Mouse (Mus musculus) G1E (cell line): ENCODE measurements around the gene Kcnab2. TPM values are rescaled to one million over a fixed set of nuclear protein-coding genes. Genes with fewer than 3 reads are reported as not detected.

Experiments
- ATAC-seq: 2 replicates; pipeline ENCODE4 v1.8.0; 2016; ENCODE audit warnings: mild to moderate bottlenecking; ENCODE audit not compliant: insufficient number of reproducible peaks, poor library complexity, low FRiP score, severe bottlenecking; ENCODE audit errors: extremely low read depth
- DNase-seq: peaks from one replicate; pipeline ENCODE4 v3.0.0; 2012; ENCODE audit warnings: low spot score
- H3K27me3 ChIP-seq: 2 replicates; pipeline ENCODE4 v1.6.1; 2012; ENCODE audit warnings: mild to moderate bottlenecking, low read length, inconsistent platforms; ENCODE audit not compliant: insufficient read depth
- H3K36me3 ChIP-seq: replicated peaks from 2 replicates; pipeline ENCODE3; 2012; ENCODE audit warnings: mild to moderate bottlenecking, inconsistent platforms
- H3K4me1 ChIP-seq: 2 replicates; pipeline ENCODE4 v1.6.1; 2012; ENCODE audit warnings: low read depth, low read length, inconsistent platforms, mixed read lengths; ENCODE audit not compliant: insufficient read depth
- H3K4me3 ChIP-seq: 2 replicates; pipeline ENCODE4 v1.5.1; 2012; ENCODE audit warnings: low read depth, mild to moderate bottlenecking, inconsistent platforms, low read length, moderate library complexity, mixed read lengths
- H3K9me3 ChIP-seq: replicated peaks from 2 replicates; pipeline ENCODE4 v1.6.1; 2012; ENCODE audit warnings: inconsistent platforms
- CTCF ChIP-seq: IDR thresholded peaks from 2 replicates; pipeline ENCODE4 v1.5.1; 2012; ENCODE audit warnings: low read depth, low read length, inconsistent platforms, mixed read lengths
- GATA1 ChIP-seq: IDR thresholded peaks from 2 replicates; pipeline ENCODE4 v1.6.1; 2012; ENCODE audit warnings: borderline replicate concordance, low read length, inconsistent platforms, mixed read lengths
- GATA2 ChIP-seq: IDR thresholded peaks from 2 replicates; pipeline ENCODE4 v1.6.1; 2012; ENCODE audit warnings: low read depth, low read length, inconsistent platforms, borderline replicate concordance
- POLR2AphosphoS5 ChIP-seq: IDR thresholded peaks from 2 replicates; pipeline ENCODE4 v1.6.1; 2012; ENCODE audit warnings: low read depth, low read length, inconsistent platforms; ENCODE audit not compliant: insufficient replicate concordance
- TAL1 ChIP-seq: conservative IDR thresholded peaks from 2 replicates; pipeline ENCODE4 v1.6.1; 2012; ENCODE audit warnings: low read depth, low read length, inconsistent platforms, mixed read lengths
- polyA plus RNA-seq: library from polyadenylated mRNA; stranded (reverse); fragments of >175 nt; gene quantifications from 2 replicates; pipeline ENCODE4 v1.2.3, GENCODE M21; 2012
- total RNA-seq, 2 experiments: library from RNA; stranded (forward) in 1 of 2; stranded (reverse) in 1 of 2; fragments of 200-1000 nt in 1 of 2; fragments of >200 nt in 1 of 2; fragmentation: Nextera tagmentation in 1 of 2; gene quantifications; 2 replicates each; pipeline ENCODE4 v1.2.3; 2014 to 2017

Kcnab2 gene
- total and polyA plus RNA-seq, 3 experiments, result 0.02 TPM; not detected in 2

DNA sequence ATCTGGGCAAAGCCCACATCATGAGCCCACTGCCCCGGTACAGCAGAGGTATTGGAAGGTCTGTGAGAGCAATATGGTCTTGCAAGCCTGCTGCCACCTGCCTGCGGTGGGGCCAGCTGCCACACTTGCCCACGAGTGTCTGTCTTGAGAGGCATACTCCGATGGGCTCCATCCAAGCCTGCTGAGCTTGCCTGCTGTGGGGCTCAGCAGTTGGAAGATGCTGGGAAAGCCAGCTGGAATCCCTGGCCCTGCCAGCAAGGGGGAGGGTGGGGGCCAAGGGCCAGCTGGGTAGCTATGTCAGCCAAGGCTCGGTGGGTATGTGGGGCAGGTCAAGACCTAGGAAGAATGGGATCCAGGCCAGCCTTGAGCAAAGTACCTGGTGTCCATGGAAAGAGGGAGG lies 85.5 kb downstream of the Kcnab2 start:
- Histone ChIP-seq H3K27me3 (no peaks in the 10 kb centered on the region), H3K4me1 (no peaks in the 10 kb centered on the region), H3K36me3 (no peaks in the 10 kb centered on the region), H3K9me3 (peaks cover 97% of the 10 kb centered on the region), H3K4me3 (no peak overlapping the region)
- TF ChIP-seq GATA1 (no peak), POLR2AphosphoS5 (no peak), GATA2 (no peak), CTCF (no peak), TAL1 (no peak)
- DNase-seq (no peak), ATAC-seq (no peak)

DNA sequence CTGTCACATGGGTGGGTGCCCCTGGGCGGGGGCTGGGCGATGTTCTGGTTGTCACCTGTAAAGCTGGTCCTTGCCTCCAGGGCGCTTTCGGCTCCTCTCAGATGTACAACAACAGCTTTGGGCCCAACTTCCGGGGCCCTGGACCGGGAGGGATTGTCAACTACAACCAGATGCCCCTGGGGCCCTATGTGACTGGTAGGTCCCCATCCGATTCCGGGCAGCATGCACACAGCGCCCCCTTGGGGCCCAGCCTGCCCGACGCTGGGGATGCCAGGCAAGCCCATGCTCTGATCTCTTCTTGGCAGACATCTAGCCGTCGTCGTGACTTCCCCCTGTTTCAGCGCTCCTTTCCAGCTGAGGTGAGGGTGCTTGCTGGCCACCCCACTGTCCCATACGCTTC lies 92.0 kb downstream of the Kcnab2 start:
- TF ChIP-seq GATA1 (no peak), TAL1 (no peak), GATA2 (no peak), POLR2AphosphoS5 (no peak), CTCF (no peak)
- Histone ChIP-seq H3K36me3 (no peaks in the 10 kb centered on the region), H3K27me3 (no peaks in the 10 kb centered on the region), H3K4me1 (no peaks in the 10 kb centered on the region), H3K4me3 (no peak overlapping the region), H3K9me3 (peaks cover 93% of the 10 kb centered on the region)
- ATAC-seq, result no peak
- no peak for DNase-seq

- TF ChIP-seq TAL1 (no peak), GATA2 (no peak), POLR2AphosphoS5 (no peak), CTCF (no peak), GATA1 (no peak)
- ATAC-seq, result no peak
- no peaks in the 10 kb centered on the region for H3K27me3 ChIP-seq
- H3K4me3 ChIP-seq, result no peak overlapping the region
- peaks cover 95% of the 10 kb centered on the region for H3K9me3 ChIP-seq
- DNase-seq, result no peak
- H3K36me3 ChIP-seq, result no peaks in the 10 kb centered on the region
- no peaks in the 10 kb centered on the region for H3K4me1 ChIP-seq
These were observed 95.0 kb downstream of the Kcnab2 start for GRCm38 (mm10) chr4:152382528-152383252.

DNA sequence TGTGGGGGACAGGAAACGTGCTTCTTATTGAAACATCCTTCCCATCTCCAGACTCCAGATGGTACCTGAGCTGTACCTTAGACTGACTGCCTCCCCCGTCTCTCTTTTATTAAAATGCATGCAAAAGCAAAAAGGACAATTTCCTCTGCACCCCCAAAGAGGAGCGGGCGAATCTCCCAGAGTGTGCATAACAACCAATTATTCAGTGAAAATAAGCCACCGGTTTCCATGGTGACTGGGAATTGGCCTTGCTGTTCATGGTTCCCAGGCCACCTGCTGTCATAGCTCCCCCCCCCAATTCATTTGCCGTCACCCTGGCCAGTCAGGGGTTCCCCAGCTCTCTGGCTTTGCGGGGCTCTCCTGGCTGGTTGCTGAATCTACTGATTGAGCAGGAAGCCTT lies 112.4 kb downstream of the Kcnab2 start:
- Histone ChIP-seq H3K9me3 (peaks cover 97% of the 10 kb centered on the region), H3K36me3 (no peaks in the 10 kb centered on the region), H3K4me1 (no peaks in the 10 kb centered on the region), H3K27me3 (no peaks in the 10 kb centered on the region; the same call in 1 of the 2 replicates), H3K4me3 (no peak overlapping the region)
- DNase-seq (no peak), ATAC-seq (no peak)
- TF ChIP-seq POLR2AphosphoS5 (no peak), GATA1 (no peak), CTCF (no peak), TAL1 (no peak), GATA2 (no peak)

DNA sequence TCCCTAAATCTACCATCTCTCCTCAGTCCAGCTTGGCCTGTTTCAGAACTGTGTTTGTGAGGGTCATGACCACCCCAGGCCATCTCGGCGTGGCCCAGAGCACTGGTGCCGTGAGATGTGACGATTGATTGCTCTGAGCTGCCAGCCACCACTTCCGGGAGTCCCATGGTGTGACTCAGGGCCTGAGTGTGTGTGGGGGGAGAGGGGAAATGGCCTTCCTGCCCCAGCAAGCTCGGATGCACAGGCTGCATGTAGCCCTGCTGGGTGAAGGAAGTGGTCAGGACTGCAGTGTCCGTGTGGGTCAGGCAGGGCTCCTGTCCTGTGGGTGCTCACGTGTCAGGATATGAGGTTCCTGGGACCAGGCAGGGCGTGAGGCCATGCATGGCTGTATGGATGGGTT lies 115.5 kb downstream of the Kcnab2 start:
- Histone ChIP-seq H3K9me3 (peaks cover 96% of the 10 kb centered on the region), H3K36me3 (no peaks in the 10 kb centered on the region), H3K4me1 (no peaks in the 10 kb centered on the region), H3K27me3 (no peaks in the 10 kb centered on the region; the same call in 1 of the 2 replicates), H3K4me3 (peak overlapping the region; percentile 21; the same call in 1 of the 2 replicates)
- TF ChIP-seq GATA2 (no peak), TAL1 (no peak), POLR2AphosphoS5 (no peak), CTCF (no peak), GATA1 (no peak)
- ATAC-seq (no peak), DNase-seq (no peak)

- Histone ChIP-seq H3K9me3 (peaks cover 97% of the 10 kb centered on the region), H3K4me3 (peak overlapping the region; percentile 51; the same call in 1 of the 2 replicates), H3K36me3 (no peaks in the 10 kb centered on the region), H3K4me1 (no peaks in the 10 kb centered on the region), H3K27me3 (no peaks in the 10 kb centered on the region; the same call in 1 of the 2 replicates)
- DNase-seq, result no peak
- no peak for TF ChIP-seq GATA2
- TF ChIP-seq CTCF, result no peak
- no peak for TF ChIP-seq GATA1
- no peak for TF ChIP-seq TAL1
- no peak for TF ChIP-seq POLR2AphosphoS5
- ATAC-seq, result no peak
These were observed 116.8 kb downstream of the Kcnab2 start for GRCm38 (mm10) chr4:152360855-152361254.
